Mouse (Mus musculus) embryonic facial prominence, embryonic 11.5 days (tissue): ENCODE results near the gene Mlph. TPM values are rescaled to one million over a fixed set of nuclear protein-coding genes. Genes with fewer than 3 reads are reported as not detected.

Experiments used
- ATAC-seq: fragments of 200-750 bp; cut with Nextera tagmentation; replicated peaks from 2 replicates; pipeline ENCODE4 v1.8.0; 2017; ENCODE audit warnings: low read depth; ENCODE audit not compliant: insufficient number of reproducible peaks, low FRiP score, low TSS enrichment
- DNase-seq: peaks from one replicate; pipeline ENCODE4 v3.0.0-alpha.2; 2015; ENCODE audit warnings: low spot score
- H3K27ac ChIP-seq: fragments of 300-500 bp; sonication (generic); replicated peaks from 2 replicates; pipeline ENCODE4 v1.5.1; 2014; ENCODE audit warnings: mild to moderate bottlenecking, low read depth, low read length, control low read depth
- H3K27me3 ChIP-seq: fragments of 300-500 bp; sonication (generic); 2 replicates; pipeline ENCODE4 v1.6.1; 2014; ENCODE audit warnings: mild to moderate bottlenecking, low read length, moderate library complexity, mixed read lengths; ENCODE audit not compliant: control insufficient read depth, insufficient read depth
- H3K36me3 ChIP-seq: fragments of 300-500 bp; sonication (generic); replicated peaks from 2 replicates; pipeline ENCODE4 v1.6.1; 2014; ENCODE audit warnings: low read depth, mild to moderate bottlenecking, low read length, moderate library complexity, mixed read lengths; ENCODE audit not compliant: control insufficient read depth, insufficient read depth
- H3K4me1 ChIP-seq: fragments of 300-500 bp; sonication (generic); 2 replicates; pipeline ENCODE4 v1.6.1; 2014; ENCODE audit warnings: low read length, mixed read lengths; ENCODE audit not compliant: control insufficient read depth, insufficient read depth
- H3K4me2 ChIP-seq: fragments of 300-500 bp; sonication (generic); 2 replicates; pipeline ENCODE4 v1.6.1; 2014; ENCODE audit warnings: low read depth, mild to moderate bottlenecking, control low read depth, low read length, moderate library complexity
- H3K4me3 ChIP-seq: fragments of 300-500 bp; sonication (generic); 2 replicates; pipeline ENCODE4 v1.5.1; 2014; ENCODE audit warnings: low read depth, low read length, control low read depth
- H3K9ac ChIP-seq: fragments of 300-500 bp; sonication (generic); replicated peaks from 2 replicates; pipeline ENCODE4 v1.6.1; 2014; ENCODE audit warnings: mild to moderate bottlenecking, control low read depth, low read length
- H3K9me3 ChIP-seq: fragments of 300-500 bp; sonication (generic); replicated peaks from 2 replicates; pipeline ENCODE4 v1.6.1; 2016; ENCODE audit warnings: mild to moderate bottlenecking, low read length, inconsistent platforms, mixed read lengths; ENCODE audit not compliant: control insufficient read depth
- WGBS: fragments of 180-500 bp; shearing (Covaris S2); extraction: QIAGEN DNeasy Blood & Tissue Kit; methylation state at CpG from one replicate; pipeline ENCODE4 v1.1.7; 2014; 5-methylcytosine and 5-hydroxymethylcytosine counted together
- polyA plus RNA-seq: library from polyadenylated mRNA; unstranded; fragments of >200 nt; fragmentation: Nextera tagmentation; extraction: Ambion mirVana; gene quantifications from 2 replicates; pipeline ENCODE4 v1.2.1, GENCODE M21; 2014

The Mlph gene
- polyA plus RNA-seq, 1 experiment from 2014 or later, result 0.07 TPM

DNA sequence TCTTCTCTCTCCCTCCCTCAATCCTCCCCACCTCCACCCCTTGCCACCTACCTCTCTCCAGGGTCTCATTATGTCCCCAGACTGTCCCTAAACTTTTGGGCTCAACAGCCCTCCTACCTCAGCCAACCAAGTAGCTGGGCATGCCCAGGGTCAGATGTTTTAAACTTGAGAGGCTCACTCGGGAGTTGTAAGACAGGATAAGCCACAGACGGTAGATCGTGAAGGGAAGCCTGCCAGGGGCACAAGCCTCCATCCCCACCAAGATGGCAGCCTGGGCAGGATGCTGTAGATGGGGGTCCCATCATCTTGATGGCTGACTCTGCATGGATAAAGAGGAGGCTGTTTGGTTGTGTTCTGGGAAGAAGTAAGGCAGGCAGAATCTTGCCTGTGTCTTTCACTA, 12.1 kb upstream of the Mlph start:
- Histone ChIP-seq H3K4me2 (no peak overlapping the region), H3K9me3 (no peaks in the 10 kb centered on the region), H3K4me3 (no peak overlapping the region), H3K4me1 (no peaks in the 10 kb centered on the region), H3K9ac (no peak overlapping the region), H3K27me3 (no peaks in the 10 kb centered on the region), H3K36me3 (no peaks in the 10 kb centered on the region), H3K27ac (no peak overlapping the region)
- no peak for DNase-seq
- ATAC-seq, result no peak
- 74% methylated on average over 3 of the region's 3 CpGs for WGBS

GRCm38 (mm10) chr1:90903211-90903945, 11.5 kb upstream of the Mlph start:
- WGBS, result 61% methylated on average over 3 of the region's 3 CpGs
- no peak overlapping the region for H3K4me3 ChIP-seq
- no peak overlapping the region for H3K9ac ChIP-seq
- H3K27ac ChIP-seq, result no peak overlapping the region
- no peaks in the 10 kb centered on the region for H3K4me1 ChIP-seq
- H3K9me3 ChIP-seq, result no peaks in the 10 kb centered on the region
- no peak overlapping the region for H3K4me2 ChIP-seq
- no peaks in the 10 kb centered on the region for H3K27me3 ChIP-seq
- no peaks in the 10 kb centered on the region for H3K36me3 ChIP-seq
- ATAC-seq (no peak), DNase-seq (no peak)

- 57% methylated on average over 8 of the region's 8 CpGs for WGBS
- no peak overlapping the region for H3K27ac ChIP-seq
- H3K4me1 ChIP-seq, result no peaks in the 10 kb centered on the region
- ATAC-seq (no peak), DNase-seq (no peak)
- no peak overlapping the region for H3K4me3 ChIP-seq
- H3K9ac ChIP-seq, result no peak overlapping the region
- H3K27me3 ChIP-seq, result no peaks in the 10 kb centered on the region
- H3K36me3 ChIP-seq, result no peaks in the 10 kb centered on the region
- H3K4me2 ChIP-seq, result no peak overlapping the region
- H3K9me3 ChIP-seq, result no peaks in the 10 kb centered on the region
Observed at GRCm38 (mm10) chr1:90903971-90904458, 10.9 kb upstream of the Mlph start.

DNA sequence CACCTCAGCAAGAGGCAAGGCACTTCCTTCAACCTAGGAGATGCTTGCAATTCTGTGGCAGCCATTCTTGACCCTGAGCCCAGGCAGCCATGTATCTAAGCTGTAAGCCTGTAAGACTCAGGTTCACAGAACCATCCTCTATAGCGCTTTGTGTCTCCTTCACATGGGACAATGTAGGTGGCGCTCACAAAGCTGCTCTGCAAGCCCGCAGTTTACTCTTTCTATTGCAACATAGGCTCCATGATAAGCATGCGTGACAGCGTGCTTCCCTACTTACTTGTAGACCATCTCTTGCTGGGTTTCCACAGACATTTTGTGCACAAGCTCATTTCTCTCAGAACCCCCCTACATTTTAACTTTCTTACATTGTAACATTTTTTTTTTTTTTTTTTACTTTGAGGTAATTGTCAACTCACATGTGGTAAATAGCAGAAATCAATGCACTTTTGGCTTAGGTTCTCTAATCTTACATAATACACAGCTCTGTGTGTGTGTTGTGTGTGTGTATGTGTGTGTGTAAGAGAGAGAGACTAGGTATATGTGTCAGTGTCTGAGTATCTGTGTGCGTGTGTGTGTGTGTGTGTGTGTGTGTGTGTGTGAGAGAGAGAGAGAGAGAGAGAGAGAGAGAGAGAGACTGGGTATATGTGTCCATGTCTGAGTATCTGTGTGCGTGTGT, 10.0 kb upstream of the Mlph start:
- no peaks in the 10 kb centered on the region for H3K36me3 ChIP-seq
- no peak overlapping the region for H3K27ac ChIP-seq
- H3K9ac ChIP-seq, result no peak overlapping the region
- no peaks in the 10 kb centered on the region for H3K9me3 ChIP-seq
- H3K4me1 ChIP-seq, result no peaks in the 10 kb centered on the region
- H3K4me2 ChIP-seq, result no peak overlapping the region
- H3K27me3 ChIP-seq, result no peaks in the 10 kb centered on the region
- ATAC-seq (no peak), DNase-seq (no peak)
- H3K4me3 ChIP-seq, result no peak overlapping the region
- 91% methylated on average over 7 of the region's 7 CpGs for WGBS

GRCm38 (mm10) chr1:90906357-90906756, 8.5 kb upstream of the Mlph start:
- Histone ChIP-seq H3K36me3 (no peaks in the 10 kb centered on the region), H3K4me3 (no peak overlapping the region), H3K4me1 (no peaks in the 10 kb centered on the region), H3K27ac (no peak overlapping the region), H3K9ac (no peak overlapping the region), H3K9me3 (no peaks in the 10 kb centered on the region), H3K27me3 (no peaks in the 10 kb centered on the region), H3K4me2 (no peak overlapping the region)
- ATAC-seq (no peak), DNase-seq (peak; percentile 72)
- WGBS, result 8% methylated on average over 2 of the region's 2 CpGs

DNA sequence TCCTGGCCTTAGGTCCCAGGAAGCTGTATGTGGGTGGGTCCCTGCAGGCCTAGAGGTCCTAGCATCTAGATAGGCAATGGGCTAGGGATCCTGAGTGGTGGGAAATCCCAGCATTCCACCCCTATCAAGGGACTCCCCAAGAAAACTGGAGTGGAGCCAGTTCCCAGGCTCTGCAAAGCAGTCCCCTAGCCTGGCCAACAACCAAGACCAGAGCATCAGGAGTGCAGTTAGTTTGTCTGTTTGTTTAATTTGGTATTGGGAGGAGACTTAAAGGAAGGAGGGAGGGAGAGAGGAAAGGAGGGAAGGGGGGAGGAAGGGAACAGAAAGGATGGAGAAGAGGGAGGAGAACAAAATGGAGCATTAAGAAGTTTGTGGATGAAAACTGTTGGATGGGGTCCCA, 5.7 kb upstream of the Mlph start:
- Histone ChIP-seq H3K36me3 (no peaks in the 10 kb centered on the region), H3K9me3 (no peaks in the 10 kb centered on the region), H3K4me3 (no peak overlapping the region), H3K4me1 (no peaks in the 10 kb centered on the region), H3K27me3 (no peaks in the 10 kb centered on the region), H3K27ac (no peak overlapping the region), H3K4me2 (no peak overlapping the region), H3K9ac (no peak overlapping the region)
- no peak for DNase-seq
- ATAC-seq, result no peak

DNA sequence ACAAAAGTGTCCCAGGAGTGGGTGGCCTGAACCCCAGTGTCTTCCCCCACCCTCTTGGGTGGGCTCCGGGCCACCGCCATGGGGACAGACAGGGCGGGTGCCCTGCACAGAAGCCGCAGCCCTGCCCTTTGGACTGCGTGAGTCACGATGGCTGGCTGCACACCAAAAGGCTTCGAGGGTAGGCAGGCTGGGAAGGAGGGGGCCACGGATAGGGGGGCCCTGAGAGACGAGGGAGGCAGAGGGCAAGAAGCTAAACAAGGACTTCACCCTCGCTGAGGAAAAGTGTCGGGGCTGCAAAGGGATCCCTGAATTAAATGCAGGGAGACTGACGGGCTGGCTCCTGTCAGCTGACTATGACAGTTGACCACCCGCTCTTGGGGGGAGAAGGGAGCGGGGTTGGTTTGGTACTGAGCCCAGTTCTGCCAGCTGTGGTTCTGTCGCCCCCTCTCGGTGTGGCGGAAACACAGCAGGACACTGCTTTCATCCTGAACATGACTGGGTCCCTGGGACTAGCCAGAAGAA, 5.2 kb upstream of the Mlph start:
- WGBS, result 45% methylated on average over 17 of the region's 17 CpGs
- Histone ChIP-seq H3K9ac (no peak overlapping the region), H3K27ac (no peak overlapping the region), H3K27me3 (no peaks in the 10 kb centered on the region), H3K36me3 (no peaks in the 10 kb centered on the region), H3K4me2 (no peak overlapping the region), H3K4me1 (no peaks in the 10 kb centered on the region), H3K9me3 (no peaks in the 10 kb centered on the region), H3K4me3 (no peak overlapping the region)
- no peak for DNase-seq
- ATAC-seq, result no peak

DNA sequence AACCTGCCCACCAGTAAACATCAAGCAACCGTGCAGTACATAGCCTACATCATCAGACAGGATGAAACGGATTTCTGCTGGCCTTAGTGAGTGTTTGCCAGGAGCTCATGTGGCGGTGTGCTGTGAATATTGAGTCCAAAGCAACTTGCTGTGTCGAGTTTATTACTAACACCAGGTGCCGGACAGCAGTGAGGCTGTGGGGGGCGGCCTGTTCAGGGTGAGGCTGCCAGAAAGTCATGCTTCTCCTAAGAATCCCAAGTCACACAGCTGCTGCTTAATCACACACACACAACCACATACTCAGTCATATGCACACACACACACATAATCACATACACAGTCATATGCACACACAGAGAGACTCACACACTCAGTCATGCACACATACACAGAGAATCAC, 1.7 kb upstream of the Mlph start:
- 76% methylated on average over 6 of the region's 6 CpGs for WGBS
- no peaks in the 10 kb centered on the region for H3K27me3 ChIP-seq
- H3K36me3 ChIP-seq, result no peaks in the 10 kb centered on the region
- ATAC-seq (no peak), DNase-seq (no peak)
- H3K9ac ChIP-seq, result no peak overlapping the region
- H3K4me3 ChIP-seq, result no peak overlapping the region
- no peak overlapping the region for H3K4me2 ChIP-seq
- no peak overlapping the region for H3K27ac ChIP-seq
- H3K4me1 ChIP-seq, result no peaks in the 10 kb centered on the region
- no peaks in the 10 kb centered on the region for H3K9me3 ChIP-seq
